Mouse (Mus musculus): ENCODE results near the gene Fyb2. TPM values are rescaled to one million over a fixed set of nuclear protein-coding genes. Genes with fewer than 3 reads are reported as not detected.

Gene Fyb2
- polyA plus RNA-seq, 1 experiment = not detected

DNA sequence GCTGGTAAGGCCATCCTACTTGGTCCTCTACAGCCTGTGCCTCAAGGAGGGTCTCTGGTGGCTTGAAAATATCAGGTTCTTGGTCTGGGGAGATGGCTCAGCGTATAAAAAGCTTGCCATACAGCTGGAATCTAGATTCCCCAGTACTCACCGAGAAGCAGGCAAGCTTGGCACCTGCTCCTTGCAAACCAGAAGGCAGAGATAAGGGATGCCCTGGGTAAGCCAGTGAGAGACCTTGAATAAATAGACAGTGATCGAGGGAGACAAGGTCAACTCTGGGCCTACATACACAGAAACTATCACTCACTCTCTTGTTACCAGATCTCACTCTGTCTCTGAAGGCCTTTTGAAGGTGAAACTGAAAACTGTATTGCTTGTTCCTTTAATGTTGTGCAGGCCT, 21.7 kb downstream of the Fyb2 start:
- Histone ChIP-seq H3K9me3 (no peaks in the 10 kb centered on the region), H3K36me3 (replicated peaks; ENCODE audit: low read length) (no peaks in the 10 kb centered on the region), H3K4me1 (no peaks in the 10 kb centered on the region), H3K4me3 (replicated peaks) (no peak overlapping the region), H3K27me3 (replicated peaks) (no peaks in the 10 kb centered on the region)
- TF ChIP-seq GATA1 (IDR thresholded peaks at IDR 0.05; ENCODE audit: borderline replicate concordance, low read length) (no peak), FLI1 (IDR thresholded peaks at IDR 0.05; ENCODE audit: low read length) (no peak)

GRCm38 (mm10) chr4:104935436-104935835, 22.2 kb downstream of the Fyb2 start:
- no peaks in the 10 kb centered on the region for H3K9me3 ChIP-seq
- H3K27me3 ChIP-seq (replicated peaks) = no peaks in the 10 kb centered on the region
- no peaks in the 10 kb centered on the region for H3K4me1 ChIP-seq
- H3K36me3 ChIP-seq (replicated peaks; ENCODE audit: low read length) = no peaks in the 10 kb centered on the region
- no peak overlapping the region for H3K4me3 ChIP-seq (replicated peaks)
- TF ChIP-seq FLI1 (IDR thresholded peaks at IDR 0.05; ENCODE audit: low read length) (no peak), GATA1 (IDR thresholded peaks at IDR 0.05; ENCODE audit: borderline replicate concordance, low read length) (no peak)

DNA sequence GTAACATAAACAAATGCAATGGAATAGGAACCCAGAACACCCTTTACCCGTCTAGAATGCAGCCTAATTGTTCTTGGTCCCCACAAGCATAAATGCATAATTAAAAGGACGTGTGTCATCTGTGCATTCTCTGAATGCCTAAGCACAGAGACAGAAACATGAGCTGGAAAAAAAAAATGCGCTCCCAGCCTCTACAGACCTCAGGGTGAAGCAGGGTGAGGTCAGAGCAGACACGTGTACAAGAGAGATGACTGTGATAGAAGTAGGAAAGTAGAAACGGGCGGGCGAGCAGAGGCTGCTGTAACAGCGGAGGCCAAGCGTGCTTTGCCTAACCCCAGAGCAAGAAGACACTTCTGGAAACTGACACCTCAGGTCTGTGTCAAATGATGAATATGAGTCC, 22.8 kb downstream of the Fyb2 start:
- Histone ChIP-seq H3K27me3 (replicated peaks) (no peaks in the 10 kb centered on the region), H3K4me3 (replicated peaks) (no peak overlapping the region), H3K4me1 (no peaks in the 10 kb centered on the region), H3K36me3 (replicated peaks; ENCODE audit: low read length) (no peaks in the 10 kb centered on the region), H3K9me3 (no peaks in the 10 kb centered on the region)
- TF ChIP-seq FLI1 (IDR thresholded peaks at IDR 0.05; ENCODE audit: low read length) (no peak), GATA1 (IDR thresholded peaks at IDR 0.05; ENCODE audit: borderline replicate concordance, low read length) (no peak)

DNA sequence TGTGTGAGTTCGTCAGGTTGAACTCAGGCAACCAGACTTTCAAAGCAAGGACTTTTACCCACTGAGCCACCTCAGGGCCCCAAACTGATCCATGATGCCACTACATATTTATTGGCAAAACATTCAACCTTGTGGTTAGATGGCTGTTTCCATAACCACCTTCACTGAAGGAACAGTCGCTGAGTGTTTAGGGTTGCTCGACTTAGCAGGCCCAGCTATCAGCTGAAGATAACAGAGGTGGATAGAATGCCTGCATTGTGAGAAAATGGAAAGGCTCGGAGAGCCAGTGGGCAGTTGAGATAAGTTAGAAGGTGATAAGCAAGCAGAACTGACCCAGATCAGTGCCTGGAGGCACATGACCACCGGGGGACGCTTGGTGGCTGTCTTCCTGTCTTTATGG, 26.3 kb downstream of the Fyb2 start:
- no peak overlapping the region for H3K4me3 ChIP-seq (replicated peaks)
- no peaks in the 10 kb centered on the region for H3K27me3 ChIP-seq (replicated peaks)
- no peaks in the 10 kb centered on the region for H3K4me1 ChIP-seq
- H3K36me3 ChIP-seq (replicated peaks; ENCODE audit: low read length) = no peaks in the 10 kb centered on the region
- H3K9me3 ChIP-seq = 0 out of 2 replicates have a peak, but pooled peaks cover 3% of the 10 kb centered on the region
- TF ChIP-seq FLI1 (IDR thresholded peaks at IDR 0.05; ENCODE audit: low read length) (no peak), GATA1 (IDR thresholded peaks at IDR 0.05; ENCODE audit: borderline replicate concordance, low read length) (no peak)

GRCm38 (mm10) chr4:104941895-104942294, 28.6 kb downstream of the Fyb2 start:
- TF ChIP-seq FLI1 (IDR thresholded peaks at IDR 0.05; ENCODE audit: low read length) (no peak), GATA1 (IDR thresholded peaks at IDR 0.05; ENCODE audit: borderline replicate concordance, low read length) (no peak)
- no peak overlapping the region for H3K4me3 ChIP-seq (replicated peaks)
- H3K27me3 ChIP-seq (replicated peaks) = no peaks in the 10 kb centered on the region
- H3K4me1 ChIP-seq = no peaks in the 10 kb centered on the region
- no peaks in the 10 kb centered on the region for H3K36me3 ChIP-seq (replicated peaks; ENCODE audit: low read length)
- H3K9me3 ChIP-seq = peaks cover 5% of the 10 kb centered on the region; the same call in 1 of the 2 replicates

DNA sequence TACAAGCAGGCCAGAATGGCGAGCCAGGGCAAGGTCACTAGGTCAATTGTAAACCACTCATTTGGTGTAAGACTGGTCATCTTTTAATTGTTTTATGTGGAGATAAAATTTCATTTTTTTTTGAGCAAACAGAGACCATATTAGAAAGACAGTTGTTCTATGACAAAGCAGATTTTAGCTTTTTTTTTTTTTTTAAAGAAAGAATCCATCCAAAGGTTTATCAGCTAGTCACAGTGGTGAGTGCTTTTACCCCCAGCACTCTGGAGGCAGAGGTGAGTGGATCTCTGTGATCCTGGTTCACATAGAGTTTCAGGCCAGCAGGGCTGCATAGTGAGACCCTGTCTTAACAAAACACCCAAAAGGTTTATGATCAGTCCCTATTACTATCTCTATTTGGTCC, 31.2 kb downstream of the Fyb2 start:
- H3K9me3 ChIP-seq = peaks cover 5% of the 10 kb centered on the region; the same call in 1 of the 2 replicates
- H3K4me1 ChIP-seq = no peaks in the 10 kb centered on the region
- TF ChIP-seq GATA1 (IDR thresholded peaks at IDR 0.05; ENCODE audit: borderline replicate concordance, low read length) = no peak
- TF ChIP-seq FLI1 (IDR thresholded peaks at IDR 0.05; ENCODE audit: low read length) = no peak
- H3K4me3 ChIP-seq (replicated peaks) = no peak overlapping the region
- H3K27me3 ChIP-seq (replicated peaks) = no peaks in the 10 kb centered on the region
- no peaks in the 10 kb centered on the region for H3K36me3 ChIP-seq (replicated peaks; ENCODE audit: low read length)

DNA sequence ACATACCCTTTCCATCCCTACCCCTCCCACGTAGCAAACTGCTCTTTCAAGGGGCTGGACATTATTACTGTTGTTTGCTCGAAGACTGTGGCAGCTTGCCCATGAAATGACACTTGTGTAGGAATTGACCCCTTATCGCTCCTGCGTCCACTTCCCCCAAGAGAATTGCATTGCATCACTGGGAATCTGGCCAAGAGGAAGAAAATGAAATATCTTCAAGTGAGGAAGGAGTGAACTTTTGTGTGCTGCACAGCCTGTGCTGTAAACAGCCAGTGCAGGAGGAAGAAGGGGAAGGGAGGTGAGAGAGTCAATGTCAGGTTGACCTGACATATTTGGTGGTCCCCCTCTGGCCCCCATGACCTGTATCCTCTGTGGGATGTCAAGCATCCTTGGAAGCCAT, 35.6 kb downstream of the Fyb2 start:
- no peak for TF ChIP-seq GATA1 (IDR thresholded peaks at IDR 0.05; ENCODE audit: borderline replicate concordance, low read length)
- TF ChIP-seq FLI1 (IDR thresholded peaks at IDR 0.05; ENCODE audit: low read length) = no peak
- H3K4me3 ChIP-seq (replicated peaks) = no peak overlapping the region
- H3K27me3 ChIP-seq (replicated peaks) = no peaks in the 10 kb centered on the region
- H3K9me3 ChIP-seq = peaks cover 3% of the 10 kb centered on the region; the same call in 1 of the 2 replicates
- no peaks in the 10 kb centered on the region for H3K36me3 ChIP-seq (replicated peaks; ENCODE audit: low read length)
- H3K4me1 ChIP-seq = no peaks in the 10 kb centered on the region

DNA sequence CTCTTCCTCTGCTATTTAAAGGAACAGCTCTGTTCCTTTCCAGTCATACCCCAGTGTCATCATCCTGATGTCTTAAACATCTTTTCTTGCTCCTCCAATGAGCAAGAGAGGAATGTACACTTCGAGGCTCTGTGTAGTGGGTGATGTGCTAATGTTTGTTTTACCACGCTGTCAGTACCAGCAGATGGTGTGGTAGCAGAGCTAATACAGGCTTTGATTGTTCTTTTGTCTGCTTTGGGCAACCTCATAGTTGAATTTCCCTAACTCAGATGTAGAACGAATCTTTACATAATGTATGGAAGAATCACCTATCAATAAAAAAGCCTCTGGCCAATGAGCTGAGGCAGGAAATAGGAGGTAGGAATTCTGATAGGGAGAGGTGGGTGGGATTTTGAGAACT, 36.0 kb downstream of the Fyb2 start:
- no peak overlapping the region for H3K4me3 ChIP-seq (replicated peaks)
- no peak for TF ChIP-seq FLI1 (IDR thresholded peaks at IDR 0.05; ENCODE audit: low read length)
- no peak for TF ChIP-seq GATA1 (IDR thresholded peaks at IDR 0.05; ENCODE audit: borderline replicate concordance, low read length)
- no peaks in the 10 kb centered on the region for H3K4me1 ChIP-seq
- no peaks in the 10 kb centered on the region for H3K27me3 ChIP-seq (replicated peaks)
- no peaks in the 10 kb centered on the region for H3K36me3 ChIP-seq (replicated peaks; ENCODE audit: low read length)
- H3K9me3 ChIP-seq = peaks cover 3% of the 10 kb centered on the region; the same call in 1 of the 2 replicates

DNA sequence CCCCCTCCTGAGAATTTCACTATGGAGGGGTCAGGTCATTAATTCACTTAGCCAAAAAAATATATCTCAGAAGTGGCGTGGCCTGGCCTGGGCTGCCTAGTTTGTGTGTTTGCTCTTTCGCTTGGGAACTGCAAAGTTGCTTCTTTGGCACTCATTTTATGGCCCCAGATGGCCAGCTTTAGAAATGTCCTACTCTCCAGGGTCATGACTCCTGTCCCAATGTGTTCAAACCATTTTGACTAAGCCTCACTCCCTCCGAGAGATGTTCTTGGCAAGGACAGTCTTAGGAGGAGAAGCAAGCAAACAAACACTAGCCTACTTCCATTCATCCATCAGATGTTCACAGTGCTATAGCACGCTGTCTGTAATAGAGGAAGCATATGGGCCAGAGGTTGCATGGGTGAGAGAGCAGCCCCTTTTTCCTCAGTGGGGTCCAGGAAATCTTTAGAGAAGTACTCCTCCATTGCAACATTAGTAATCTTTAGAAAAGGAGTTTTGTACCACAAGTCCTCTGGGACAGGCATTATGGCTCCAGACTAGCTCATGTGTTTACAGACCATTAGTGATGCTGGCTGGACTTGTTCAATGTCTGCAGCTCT, 38.1 kb downstream of the Fyb2 start:
- H3K27me3 ChIP-seq (replicated peaks) = no peaks in the 10 kb centered on the region
- no peak for TF ChIP-seq FLI1 (IDR thresholded peaks at IDR 0.05; ENCODE audit: low read length)
- TF ChIP-seq GATA1 (IDR thresholded peaks at IDR 0.05; ENCODE audit: borderline replicate concordance, low read length) = no peak
- H3K4me3 ChIP-seq (replicated peaks) = no peak overlapping the region
- H3K9me3 ChIP-seq = no peaks in the 10 kb centered on the region; the same call in 1 of the 2 replicates
- H3K36me3 ChIP-seq (replicated peaks; ENCODE audit: low read length) = no peaks in the 10 kb centered on the region
- no peaks in the 10 kb centered on the region for H3K4me1 ChIP-seq

GRCm38 (mm10) chr4:104956691-104957090, 43.4 kb downstream of the Fyb2 start:
- TF ChIP-seq FLI1 (IDR thresholded peaks at IDR 0.05; ENCODE audit: low read length) (no peak), GATA1 (IDR thresholded peaks at IDR 0.05; ENCODE audit: borderline replicate concordance, low read length) (no peak)
- Histone ChIP-seq H3K9me3 (no peaks in the 10 kb centered on the region), H3K36me3 (replicated peaks; ENCODE audit: low read length) (no peaks in the 10 kb centered on the region), H3K27me3 (replicated peaks) (no peaks in the 10 kb centered on the region), H3K4me1 (no peaks in the 10 kb centered on the region), H3K4me3 (replicated peaks) (no peak overlapping the region)

Measured in megakaryocyte, embryonic 14.5 days (primary cell).